Mouse (Mus musculus): ENCODE results near the gene Gm10647. TPM values are rescaled to one million over a fixed set of nuclear protein-coding genes. Genes with fewer than 3 reads are reported as not detected.
A peak's percentile ranks its signal among the peaks of the same experiment; 100 is the strongest.

Gene Gm10647
- polyA plus RNA-seq (2015; fragmentation: Nextera tagmentation; extraction: Ambion mirVana) = 0.12 and 0.23 TPM in 2 replicates

DNA sequence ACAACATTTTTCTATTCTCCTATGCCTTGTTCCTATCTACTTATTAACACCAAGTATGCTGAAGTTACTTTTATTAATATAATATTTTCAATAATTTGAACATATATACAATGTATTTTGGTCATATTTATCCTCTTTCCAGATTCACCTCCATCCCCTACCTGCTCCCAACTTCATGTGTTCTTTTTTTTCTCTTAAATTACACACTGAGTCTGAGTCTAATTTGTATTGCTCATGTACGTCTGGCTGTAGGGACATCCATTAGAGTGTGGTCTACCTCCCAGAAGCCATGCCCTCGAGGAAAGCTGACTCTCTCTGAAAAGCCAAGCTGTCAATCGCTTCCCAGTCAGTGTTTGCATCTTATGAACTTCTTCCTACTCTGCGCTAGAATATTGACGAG, at the start of gene Gm10647:
Gene Gm10647, plus strand, starts transcription at position 301 of the 400 bp plus-strand sequence.
- Histone ChIP-seq H3K36me3 (ENCODE audit: control insufficient read depth, insufficient read depth, low read length) (no peaks in the 10 kb centered on the region), H3K4me3 (ENCODE audit: low read depth, low read length) (peak within 1 kb of the TSS; percentile 65), H3K4me1 (replicated peaks; ENCODE audit: control insufficient read depth, insufficient read depth) (no peaks in the 10 kb centered on the region), H3K27ac (replicated peaks) (peak within 1 kb of the TSS; percentile 95; the same call in 1 of the 2 replicates), H3K27me3 (ENCODE audit: control insufficient read depth, insufficient read depth, low read length) (no peaks in the 10 kb centered on the region), H3K9me3 (ENCODE audit: control insufficient read depth, low read length) (no peaks in the 10 kb centered on the region), H3K9ac (ENCODE audit: low read length) (peak within 1 kb of the TSS; percentile 59), H3K4me2 (replicated peaks; ENCODE audit: low read depth) (peak within 1 kb of the TSS; percentile 81)
- WGBS = 62% methylated on average over 5 of the region's 5 CpGs
- ATAC-seq (ENCODE audit: low FRiP score, low TSS enrichment) = no peak
- DNase-seq (ENCODE audit: low spot score) = no peak
- no peak for TF ChIP-seq CTCF (IDR thresholded peaks at IDR 0.05; ENCODE audit: low read depth)
- no peak for TF ChIP-seq EP300 (optimal IDR thresholded peaks at IDR 0.05)

- TF ChIP-seq CTCF (IDR thresholded peaks at IDR 0.05; ENCODE audit: low read depth) (no peak), EP300 (optimal IDR thresholded peaks at IDR 0.05) (no peak)
- Histone ChIP-seq H3K36me3 (ENCODE audit: control insufficient read depth, insufficient read depth, low read length) (no peaks in the 10 kb centered on the region), H3K4me1 (replicated peaks; ENCODE audit: control insufficient read depth, insufficient read depth) (no peaks in the 10 kb centered on the region), H3K27ac (replicated peaks) (no peak overlapping the region), H3K4me2 (replicated peaks; ENCODE audit: low read depth) (no peak overlapping the region), H3K9me3 (ENCODE audit: control insufficient read depth, low read length) (no peaks in the 10 kb centered on the region), H3K4me3 (ENCODE audit: low read depth, low read length) (no peak overlapping the region), H3K9ac (ENCODE audit: low read length) (no peak overlapping the region), H3K27me3 (ENCODE audit: control insufficient read depth, insufficient read depth, low read length) (no peaks in the 10 kb centered on the region)
- ATAC-seq (ENCODE audit: low FRiP score, low TSS enrichment) (no peak), DNase-seq (ENCODE audit: low spot score) (no peak)
- 84% methylated on average over 15 of the region's 15 CpGs for WGBS
These were observed 48.4 kb upstream of the Gm10647 start for GRCm38 (mm10) chr9:66748390-66748789.

GRCm38 (mm10) chr9:66752849-66753248, 44.0 kb upstream of the Gm10647 start:
- ATAC-seq (ENCODE audit: low FRiP score, low TSS enrichment) = no peak

DNA sequence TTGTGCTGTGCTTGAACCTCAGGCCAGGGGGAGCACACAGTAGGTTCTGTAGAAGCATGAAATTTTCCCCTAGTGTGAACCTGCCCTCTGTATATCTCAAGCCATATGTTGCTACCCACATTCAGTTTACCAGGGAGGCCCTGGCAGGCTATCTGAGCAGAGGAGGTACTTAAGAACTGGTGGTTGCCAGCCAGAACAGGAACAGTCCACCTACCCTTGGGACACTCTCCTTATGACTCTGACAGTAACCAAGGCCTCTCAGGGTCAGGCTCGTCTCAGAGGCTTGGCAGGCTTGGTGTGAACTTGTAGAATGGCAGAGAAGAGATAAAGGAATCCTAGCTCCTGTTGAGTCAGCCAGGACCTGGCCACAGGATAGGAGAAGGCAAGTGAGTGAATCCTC, 35.8 kb upstream of the Gm10647 start:
- no peak for ATAC-seq (ENCODE audit: low FRiP score, low TSS enrichment)
- no peak overlapping the region for H3K4me2 ChIP-seq (replicated peaks; ENCODE audit: low read depth)

More at GRCm38 (mm10) chr9:66752849-66753248, 44.0 kb upstream of the Gm10647 start:
- no peak for DNase-seq (ENCODE audit: low spot score)
- no peak overlapping the region for H3K27ac ChIP-seq (replicated peaks)
- no peaks in the 10 kb centered on the region for H3K9me3 ChIP-seq (ENCODE audit: control insufficient read depth, low read length)
- no peak overlapping the region for H3K9ac ChIP-seq (ENCODE audit: low read length)
- no peak for TF ChIP-seq EP300 (optimal IDR thresholded peaks at IDR 0.05)
- no peak for TF ChIP-seq CTCF (IDR thresholded peaks at IDR 0.05; ENCODE audit: low read depth)
- H3K4me1 ChIP-seq (replicated peaks; ENCODE audit: control insufficient read depth, insufficient read depth) = no peaks in the 10 kb centered on the region
- WGBS = 67% methylated on average over 6 of the region's 6 CpGs
- H3K27me3 ChIP-seq (ENCODE audit: control insufficient read depth, insufficient read depth, low read length) = no peaks in the 10 kb centered on the region
- H3K36me3 ChIP-seq (ENCODE audit: control insufficient read depth, insufficient read depth, low read length) = no peaks in the 10 kb centered on the region
- H3K4me3 ChIP-seq (ENCODE audit: low read depth, low read length) = no peak overlapping the region
- H3K4me2 ChIP-seq (replicated peaks; ENCODE audit: low read depth) = no peak overlapping the region

GRCm38 (mm10) chr9:66768721-66769120, 28.1 kb upstream of the Gm10647 start:
- no peaks in the 10 kb centered on the region for H3K27me3 ChIP-seq (ENCODE audit: control insufficient read depth, insufficient read depth, low read length)
- H3K27ac ChIP-seq (replicated peaks) = no peak overlapping the region
- no peaks in the 10 kb centered on the region for H3K36me3 ChIP-seq (ENCODE audit: control insufficient read depth, insufficient read depth, low read length)
- H3K9ac ChIP-seq (ENCODE audit: low read length) = no peak overlapping the region
- WGBS = 87% methylated on average over 1 of the region's 1 CpGs
- H3K4me1 ChIP-seq (replicated peaks; ENCODE audit: control insufficient read depth, insufficient read depth) = no peaks in the 10 kb centered on the region
- no peak for DNase-seq (ENCODE audit: low spot score)
- no peaks in the 10 kb centered on the region for H3K9me3 ChIP-seq (ENCODE audit: control insufficient read depth, low read length)
- H3K4me2 ChIP-seq (replicated peaks; ENCODE audit: low read depth) = no peak overlapping the region
- ATAC-seq (ENCODE audit: low FRiP score, low TSS enrichment) = 0 out of 2 replicates have a peak, but pooled peaks have one; percentile 6
- TF ChIP-seq EP300 (optimal IDR thresholded peaks at IDR 0.05) = no peak
- no peak for TF ChIP-seq CTCF (IDR thresholded peaks at IDR 0.05; ENCODE audit: low read depth)
- no peak overlapping the region for H3K4me3 ChIP-seq (ENCODE audit: low read depth, low read length)

More for the DNA sequence above, 35.8 kb upstream of the Gm10647 start:
- H3K4me3 ChIP-seq (ENCODE audit: low read depth, low read length) = no peak overlapping the region
- no peak for DNase-seq (ENCODE audit: low spot score)
- no peak overlapping the region for H3K27ac ChIP-seq (replicated peaks)
- H3K27me3 ChIP-seq (ENCODE audit: control insufficient read depth, insufficient read depth, low read length) = no peaks in the 10 kb centered on the region
- H3K4me1 ChIP-seq (replicated peaks; ENCODE audit: control insufficient read depth, insufficient read depth) = no peaks in the 10 kb centered on the region
- H3K9me3 ChIP-seq (ENCODE audit: control insufficient read depth, low read length) = no peaks in the 10 kb centered on the region
- WGBS = 71% methylated on average over 1 of the region's 1 CpGs
- no peaks in the 10 kb centered on the region for H3K36me3 ChIP-seq (ENCODE audit: control insufficient read depth, insufficient read depth, low read length)
- TF ChIP-seq EP300 (optimal IDR thresholded peaks at IDR 0.05) (no peak), CTCF (IDR thresholded peaks at IDR 0.05; ENCODE audit: low read depth) (no peak)
- no peak overlapping the region for H3K9ac ChIP-seq (ENCODE audit: low read length)

DNA sequence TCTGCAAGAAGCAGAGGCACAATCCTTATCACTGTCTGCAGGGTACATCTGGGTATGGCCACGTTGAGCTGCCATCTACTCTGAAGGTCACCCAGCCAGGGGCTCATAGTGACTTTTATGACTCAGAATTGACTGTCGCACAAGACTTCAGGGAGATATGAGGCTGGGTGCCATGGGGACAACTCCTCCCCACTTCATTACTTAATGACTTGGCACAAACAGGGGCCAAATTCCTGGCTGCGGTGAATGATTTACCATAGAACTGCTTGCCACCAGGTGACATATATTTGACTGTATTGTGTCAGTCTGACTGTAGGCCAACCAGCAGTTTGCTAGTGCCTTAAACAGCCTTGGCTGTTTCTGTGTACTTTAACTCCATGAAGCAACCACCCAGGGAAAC, 27.6 kb upstream of the Gm10647 start:
- Histone ChIP-seq H3K4me1 (replicated peaks; ENCODE audit: control insufficient read depth, insufficient read depth) (no peaks in the 10 kb centered on the region), H3K27ac (replicated peaks) (no peak overlapping the region), H3K9me3 (ENCODE audit: control insufficient read depth, low read length) (no peaks in the 10 kb centered on the region), H3K27me3 (ENCODE audit: control insufficient read depth, insufficient read depth, low read length) (no peaks in the 10 kb centered on the region), H3K4me2 (replicated peaks; ENCODE audit: low read depth) (no peak overlapping the region), H3K4me3 (ENCODE audit: low read depth, low read length) (no peak overlapping the region), H3K9ac (ENCODE audit: low read length) (no peak overlapping the region), H3K36me3 (ENCODE audit: control insufficient read depth, insufficient read depth, low read length) (no peaks in the 10 kb centered on the region)
- TF ChIP-seq EP300 (optimal IDR thresholded peaks at IDR 0.05) (no peak), CTCF (IDR thresholded peaks at IDR 0.05; ENCODE audit: low read depth) (no peak)
- DNase-seq (ENCODE audit: low spot score) = peak; percentile 63
- peak; percentile 86 for ATAC-seq (ENCODE audit: low FRiP score, low TSS enrichment)
- 51% methylated on average over 3 of the region's 3 CpGs for WGBS

All from stomach, postnatal 0 days (tissue).